In genomic region chr7:89698186-89698585, GRCm38 (mm10) we compare ENCODE assay signal across 8 mouse cellular contexts.
A peak's percentile ranks its signal among the peaks of the same experiment; 100 is the strongest.
DNase-seq lines count a peak whose midpoint lies in the region; ATAC-seq and TF ChIP-seq lines count a peak whose summit lies in the region.
"Had no signal": no experiment of that assay in that cellular context is flagged by ENCODE, and none has a peak within 500 bp of the region (broad histone marks: within the 10 kb centered on the region; RNA-seq: fewer than 3 reads in every experiment).

No protein-coding gene starts in this region.

- no peak for DNase-seq in layer of hippocampus, adult 2 months (ENCODE audit: low spot score in 2 of 2)
- no peak for DNase-seq in layer of hippocampus, postnatal 25 days (ENCODE audit: extremely low spot score in 1 of 2, low spot score in 1 of 2)
- no peak for DNase-seq in G1E (ENCODE audit: low spot score)
- DNase-seq in cerebellum, postnatal 10 days: peak; percentile 59 to 60
- peak; percentile 35 to 36 for DNase-seq in kidney, postnatal 25 days
- DNase-seq in urinary bladder, adult 18-20 months (ENCODE audit: low spot score in 2 of 2): no peak

- H3K27me3 ChIP-seq in G1E (ENCODE audit: insufficient read depth, low read length): no peaks in the 10 kb centered on the region
- H3K27me3 ChIP-seq: neural tube, embryonic 13.5 days had no signal

- H3K9me3 ChIP-seq in G1E (replicated peaks): no peaks in the 10 kb centered on the region
- H3K9me3 ChIP-seq: neural tube, embryonic 13.5 days had no signal

- no peaks in the 10 kb centered on the region for H3K4me1 ChIP-seq in G1E (ENCODE audit: insufficient read depth, low read depth, low read length)
- H3K4me1 ChIP-seq: neural tube, embryonic 13.5 days had no signal

- no peak overlapping the region for H3K27ac ChIP-seq in layer of hippocampus, adult 2 months
- H3K27ac ChIP-seq: neural tube, embryonic 13.5 days had no signal

- TF ChIP-seq CTCF in layer of hippocampus, adult 2 months (conservative IDR thresholded peaks at IDR 0.05): peak; percentile 82
- peak; percentile 50 for TF ChIP-seq CTCF in G1E (IDR thresholded peaks at IDR 0.05; ENCODE audit: low read depth, low read length)

- no peak for ATAC-seq in G1E (ENCODE audit: extremely low read depth, insufficient number of reproducible peaks, low FRiP score, poor library complexity, severe bottlenecking)
- no peak for ATAC-seq in activated CD4-positive, CD25-positive, alpha-beta regulatory T cell, adult 4 months

- H3K4me3 ChIP-seq in layer of hippocampus, adult 2 months: no peak overlapping the region
- no peak overlapping the region for H3K4me3 ChIP-seq in G1E (ENCODE audit: low read depth, low read length)
- H3K4me3 ChIP-seq: neural tube, embryonic 13.5 days had no signal

- no peaks in the 10 kb centered on the region for H3K36me3 ChIP-seq in G1E (replicated peaks)
- H3K36me3 ChIP-seq: neural tube, embryonic 13.5 days had no signal

Comparison
In these comparisons a context has a peak if more than half of its experiments do, and no peak if none do; other contexts are left out.
1. DNase-seq: peak in cerebellum, postnatal 10 days (2 of 2) and kidney, postnatal 25 days (2 of 2); none in layer of hippocampus, adult 2 months (0 of 2), layer of hippocampus, postnatal 25 days (0 of 2), G1E (single experiment) and urinary bladder, adult 18-20 months (0 of 2).